Comparison of ENCODE assay signal across 17 mouse cellular contexts in the genomic region with DNA sequence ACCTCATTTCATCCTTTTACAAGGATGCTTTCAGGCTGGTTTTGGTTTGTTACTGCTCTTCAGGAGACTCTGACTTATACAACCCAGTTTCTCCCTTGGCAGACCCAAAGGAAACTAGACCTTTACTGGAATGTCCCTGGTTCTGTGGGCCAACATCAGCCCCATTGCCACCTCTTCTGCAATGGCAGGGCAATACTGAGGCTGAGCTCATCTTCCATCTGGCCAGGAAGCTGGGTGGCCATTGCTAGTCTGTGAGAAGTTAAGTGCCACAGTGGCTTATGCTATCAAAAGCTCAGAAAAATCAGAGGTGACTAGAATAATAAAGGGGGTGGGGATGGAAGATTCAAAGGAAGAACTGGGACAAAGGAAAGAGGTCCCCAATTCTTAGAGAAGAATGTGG.
"Had no signal": no experiment of that assay in that cellular context is flagged by ENCODE, and none has a peak within 500 bp of the region (broad histone marks: within the 10 kb centered on the region; RNA-seq: fewer than 3 reads in every experiment).

No protein-coding gene starts in this region.

- DNase-seq: retina, postnatal 1 day; right cerebral cortex, adult 18-20 months; right cerebral cortex, postnatal 14 days; right cerebral cortex, postnatal 25 days; right cerebral cortex, postnatal 4 days; spleen, adult 18-20 months; thymus, adult 18-20 months; thymus, adult 2 months; thymus, postnatal 14 days; thymus, postnatal 25 days; thymus, postnatal 36 days; thymus, postnatal 4 days had no signal

- H3K4me2 ChIP-seq: neural tube, embryonic 12.5 days; neural tube, embryonic 13.5 days; neural tube, embryonic 15.5 days; stomach, embryonic 15.5 days had no signal

- H3K36me3 ChIP-seq: neural tube, embryonic 12.5 days; neural tube, embryonic 13.5 days; neural tube, embryonic 15.5 days; stomach, embryonic 15.5 days had no signal

- H3K27ac ChIP-seq: neural tube, embryonic 12.5 days; neural tube, embryonic 13.5 days; neural tube, embryonic 15.5 days; stomach, embryonic 15.5 days; stomach, postnatal 0 days had no signal

- H3K27me3 ChIP-seq: neural tube, embryonic 12.5 days; neural tube, embryonic 13.5 days; neural tube, embryonic 15.5 days; stomach, embryonic 15.5 days had no signal

- H3K4me3 ChIP-seq: neural tube, embryonic 12.5 days; neural tube, embryonic 13.5 days; neural tube, embryonic 15.5 days; stomach, embryonic 15.5 days had no signal

- H3K4me1 ChIP-seq: neural tube, embryonic 12.5 days; neural tube, embryonic 13.5 days; neural tube, embryonic 15.5 days; stomach, embryonic 15.5 days had no signal

- H3K9me3 ChIP-seq: neural tube, embryonic 12.5 days; neural tube, embryonic 15.5 days; stomach, embryonic 15.5 days had no signal
